Comparison of ENCODE assay signal across 9 mouse cellular contexts in the genomic region with DNA sequence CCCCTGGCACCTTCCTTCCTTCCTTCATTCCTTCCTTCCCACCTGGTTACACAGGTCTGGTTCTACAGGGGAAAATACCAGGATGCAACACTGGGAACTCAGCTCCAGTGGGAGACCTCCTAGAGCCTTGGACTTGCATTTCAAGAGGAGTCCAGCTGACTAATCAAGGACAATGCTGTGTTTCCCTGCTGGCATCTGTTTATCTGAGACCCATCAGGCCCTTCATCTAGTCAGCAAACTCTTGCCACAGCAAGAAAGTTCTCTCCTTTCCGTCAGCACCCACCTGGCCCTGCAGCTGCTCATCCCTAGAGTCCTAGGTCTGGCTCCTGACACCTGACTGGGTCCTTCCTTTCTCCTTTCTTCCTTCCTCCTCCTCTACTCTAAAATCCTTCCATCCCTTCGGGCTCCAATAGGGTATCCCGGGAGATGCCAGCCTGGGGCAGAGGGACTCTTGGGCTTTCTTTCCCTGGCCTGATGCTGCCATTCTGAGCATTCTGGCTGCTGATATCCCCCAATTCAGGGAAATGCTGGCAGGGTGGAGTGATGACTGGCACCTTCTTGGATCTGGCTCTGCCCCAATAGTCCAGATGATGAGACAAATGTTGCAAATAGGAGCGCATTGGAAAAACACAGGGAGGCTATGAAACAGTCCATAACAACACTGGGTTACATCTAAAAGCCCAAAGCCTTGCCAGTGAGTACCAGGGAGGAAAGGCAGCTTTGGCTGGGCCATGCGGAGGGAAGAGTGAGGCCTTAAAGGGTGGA. TPM values are rescaled to one million over a fixed set of nuclear protein-coding genes. Genes with fewer than 3 reads are reported as not detected.
A peak's percentile ranks its signal among the peaks of the same experiment; 100 is the strongest.
DNase-seq lines count a peak whose midpoint lies in the region; ATAC-seq and TF ChIP-seq lines count a peak whose summit lies in the region.
"Had no signal": no experiment of that assay in that cellular context is flagged by ENCODE, and none has a peak within 500 bp of the region (broad histone marks: within the 10 kb centered on the region; RNA-seq: fewer than 3 reads in every experiment).

No protein-coding gene starts in this region.

- H3K4me2 ChIP-seq in midbrain, postnatal 0 days (ENCODE audit: low read depth, low read length, poor library complexity, severe bottlenecking): peak overlapping the region; percentile 12
- no peak overlapping the region for H3K4me2 ChIP-seq in midbrain, embryonic 15.5 days

- no peaks in the 10 kb centered on the region for H3K4me1 ChIP-seq in midbrain, postnatal 0 days (ENCODE audit: insufficient read depth, low read length)
- peaks cover 27% of the 10 kb centered on the region for H3K4me1 ChIP-seq in midbrain, embryonic 15.5 days

- peak overlapping the region; percentile 97 for H3K27ac ChIP-seq in gastrocnemius, adult 2 months
- no peak overlapping the region for H3K27ac ChIP-seq in midbrain, postnatal 0 days (ENCODE audit: low read depth, low read length)
- no peak overlapping the region for H3K27ac ChIP-seq in midbrain, embryonic 15.5 days
- H3K27ac ChIP-seq in layer of hippocampus, adult 2 months: peak overlapping the region; percentile 99

- H3K36me3 ChIP-seq in midbrain, postnatal 0 days (ENCODE audit: insufficient read depth, low read length): 0 out of 2 replicates have a peak, but pooled peaks cover 6% of the 10 kb centered on the region
- no peaks in the 10 kb centered on the region for H3K36me3 ChIP-seq in midbrain, embryonic 15.5 days (replicated peaks)

- intact Hi-C loops in gastrocnemius, adult 2 months (cut with DNase I): loop anchor here (2.0 kb wide), 1 partner anchor 105 kb away; no protein-coding TSS in a partner anchor

- TF ChIP-seq CTCF in gastrocnemius, adult 2 months (IDR thresholded peaks at IDR 0.05): no peak
- TF ChIP-seq CTCF in midbrain, postnatal 0 days (IDR thresholded peaks at IDR 0.05): no peak
- no peak for TF ChIP-seq CTCF in layer of hippocampus, adult 2 months (conservative IDR thresholded peaks at IDR 0.05)

- no peak for DNase-seq in gastrocnemius, adult 2 months
- DNase-seq in gastrocnemius, postnatal 25 days: no peak
- DNase-seq in midbrain, postnatal 0 days (ENCODE audit: low spot score): peak; percentile 45
- DNase-seq in layer of hippocampus, adult 2 months (ENCODE audit: low spot score in 2 of 2): peak; percentile 75 to 77
- DNase-seq in retina, embryonic 14.5 days (ENCODE audit: low spot score): no peak
- no peak for DNase-seq in embryo, embryonic 9.5 days (ENCODE audit: extremely low spot score)
- DNase-seq in spleen, adult 12 weeks (ENCODE audit: low spot score): no peak
- DNase-seq: right cerebral cortex, postnatal 4 days had no signal

- no peaks in the 10 kb centered on the region for H3K9me3 ChIP-seq in midbrain, postnatal 0 days (ENCODE audit: low read length)
- H3K9me3 ChIP-seq in midbrain, embryonic 15.5 days: no peaks in the 10 kb centered on the region

- no peak for ATAC-seq in midbrain, postnatal 0 days (ENCODE audit: low FRiP score)
- ATAC-seq in midbrain, embryonic 15.5 days (replicated peaks): no peak

- no peak overlapping the region for H3K9ac ChIP-seq in midbrain, postnatal 0 days (replicated peaks; ENCODE audit: low read length, poor library complexity, severe bottlenecking)
- no peak overlapping the region for H3K9ac ChIP-seq in midbrain, embryonic 15.5 days

- H3K27me3 ChIP-seq in midbrain, postnatal 0 days (ENCODE audit: insufficient read depth, low read length): no peaks in the 10 kb centered on the region
- no peaks in the 10 kb centered on the region for H3K27me3 ChIP-seq in midbrain, embryonic 15.5 days (replicated peaks)

- WGBS in midbrain, postnatal 0 days: 83% methylated on average over 5 of the region's 5 CpGs
- WGBS in midbrain, embryonic 15.5 days: 86% methylated on average over 5 of the region's 5 CpGs

- peak overlapping the region; percentile 98 for H3K4me3 ChIP-seq in gastrocnemius, adult 2 months
- no peak overlapping the region for H3K4me3 ChIP-seq in midbrain, postnatal 0 days (ENCODE audit: low read depth, low read length)
- no peak overlapping the region for H3K4me3 ChIP-seq in midbrain, embryonic 15.5 days
- peak overlapping the region; percentile 89 for H3K4me3 ChIP-seq in layer of hippocampus, adult 2 months

RNA-seq across cellular contexts. Expression of a gene that starts 2.7 kb away (rescaled TPM):
- total RNA-seq in gastrocnemius, adult 2 months (2021): 1 to 10 TPM; 7.9 to 8.5 TPM
- total RNA-seq in gastrocnemius, postnatal 25 days (2021): 10 to 100 TPM in 1 of 2 experiments, 1 to 10 TPM in 1; 9.5 to 10.6 TPM
- total RNA-seq in midbrain, postnatal 0 days (2014; rRNA removed): 10.6 and 12.3 TPM in 2 replicates
- polyA plus RNA-seq in midbrain, postnatal 0 days (2015; fragmentation: Nextera tagmentation; extraction: Ambion mirVana): 8.1 and 10.9 TPM in 2 replicates
- polyA plus RNA-seq in midbrain, embryonic 15.5 days (2015; fragmentation: Nextera tagmentation; extraction: Ambion mirVana): 6.7 and 7.9 TPM in 2 replicates
- total RNA-seq in layer of hippocampus, adult 2 months (2021): 10 to 100 TPM; 20.4 to 20.5 TPM

Comparison
In these comparisons a context has a peak if more than half of its experiments do, and no peak if none do; other contexts are left out.
1. DNase-seq: peak in midbrain, postnatal 0 days (single experiment) and layer of hippocampus, adult 2 months (2 of 2); none in gastrocnemius, adult 2 months (single experiment), gastrocnemius, postnatal 25 days (single experiment), retina, embryonic 14.5 days (single experiment), embryo, embryonic 9.5 days (single experiment) and spleen, adult 12 weeks (single experiment).
2. H3K27ac ChIP-seq: peak in gastrocnemius, adult 2 months (single experiment) and layer of hippocampus, adult 2 months (single experiment); none in midbrain, postnatal 0 days (single experiment) and midbrain, embryonic 15.5 days (single experiment).
3. H3K4me3 ChIP-seq: peak in gastrocnemius, adult 2 months (single experiment) and layer of hippocampus, adult 2 months (single experiment); none in midbrain, postnatal 0 days (single experiment) and midbrain, embryonic 15.5 days (single experiment).